Mouse (Mus musculus) ES-Bruce4 (cell line): ENCODE data around the gene Pkd1l3.

ENCODE experiments used
- CTCF ChIP-seq: IDR thresholded peaks from one replicate; pipeline ENCODE4 v1.8.1; 2011; ENCODE audit warnings: low read depth, low read length
- EP300 ChIP-seq: IDR thresholded peaks from 2 replicates; pipeline ENCODE4 v1.6.1; 2011; ENCODE audit warnings: low read depth, low read length; ENCODE audit not compliant: insufficient read depth
- POLR2A ChIP-seq: IDR thresholded peaks from one replicate; pipeline ENCODE4 v1.8.1; 2011; ENCODE audit warnings: low read length; ENCODE audit not compliant: insufficient read depth

GRCm38 (mm10) chr8:109666616-109667015 lies 52.3 kb downstream of the Pkd1l3 start:
- TF ChIP-seq CTCF (no peak), EP300 (no peak), POLR2A (no peak)
